Mouse (Mus musculus) limb, embryonic 11.5 days (tissue): ENCODE measurements at regions not wholly inside any gene's neighbourhood (a gene's known extent, or its start where the extent isn't known, plus 50 kb on each side); places are given as distances from the start of the nearest gene placed in this dataset.

Source experiments
- ATAC-seq: fragments of 200-750 bp; cut with Nextera tagmentation; 2 replicates; pipeline ENCODE4 v1.8.0; 2017; ENCODE audit warnings: low read depth; ENCODE audit not compliant: insufficient number of reproducible peaks, low FRiP score, low TSS enrichment
- DNase-seq: peaks from one replicate; pipeline ENCODE4 v3.0.0-alpha.2; 2015; ENCODE audit warnings: low spot score
- H3K27ac ChIP-seq: fragments of 300-500 bp; sonication (generic); replicated peaks from 2 replicates; pipeline ENCODE4 v1.5.1; 2014; ENCODE audit warnings: low read depth, mild to moderate bottlenecking, low read length
- H3K27me3 ChIP-seq: fragments of 300-500 bp; sonication (generic); 2 replicates; pipeline ENCODE4 v1.6.1; 2014; ENCODE audit warnings: mild to moderate bottlenecking, low read length, mixed read lengths; ENCODE audit not compliant: control insufficient read depth, insufficient read depth
- H3K36me3 ChIP-seq: fragments of 300-500 bp; sonication (generic); 2 replicates; pipeline ENCODE4 v1.6.1; 2014; ENCODE audit warnings: mild to moderate bottlenecking, low read length, moderate library complexity, mixed read lengths; ENCODE audit not compliant: control insufficient read depth, insufficient read depth
- H3K4me1 ChIP-seq: fragments of 300-500 bp; sonication (generic); 2 replicates; pipeline ENCODE4 v1.6.1; 2014; ENCODE audit warnings: low read length, mixed read lengths; ENCODE audit not compliant: control insufficient read depth, insufficient read depth
- H3K4me2 ChIP-seq: fragments of 300-500 bp; sonication (generic); 2 replicates; pipeline ENCODE4 v1.6.1; 2014; ENCODE audit warnings: low read depth, mild to moderate bottlenecking, moderate library complexity; ENCODE audit not compliant: severe bottlenecking
- H3K4me3 ChIP-seq: fragments of 300-500 bp; sonication (generic); 2 replicates; pipeline ENCODE4 v1.5.1; 2014; ENCODE audit warnings: low read depth, low read length
- H3K9ac ChIP-seq: fragments of 300-500 bp; sonication (generic); 2 replicates; pipeline ENCODE4 v1.6.1; 2014; ENCODE audit warnings: mild to moderate bottlenecking, low read length
- H3K9me3 ChIP-seq: fragments of 300-500 bp; sonication (generic); 2 replicates; pipeline ENCODE4 v1.6.1; 2016; ENCODE audit warnings: low read length; ENCODE audit not compliant: control insufficient read depth
- WGBS: fragments of 180-500 bp; shearing (Covaris S2); extraction: QIAGEN DNeasy Blood & Tissue Kit; methylation state at CpG from one replicate; pipeline ENCODE4 v1.1.7; 2014; 5-methylcytosine and 5-hydroxymethylcytosine counted together

DNA sequence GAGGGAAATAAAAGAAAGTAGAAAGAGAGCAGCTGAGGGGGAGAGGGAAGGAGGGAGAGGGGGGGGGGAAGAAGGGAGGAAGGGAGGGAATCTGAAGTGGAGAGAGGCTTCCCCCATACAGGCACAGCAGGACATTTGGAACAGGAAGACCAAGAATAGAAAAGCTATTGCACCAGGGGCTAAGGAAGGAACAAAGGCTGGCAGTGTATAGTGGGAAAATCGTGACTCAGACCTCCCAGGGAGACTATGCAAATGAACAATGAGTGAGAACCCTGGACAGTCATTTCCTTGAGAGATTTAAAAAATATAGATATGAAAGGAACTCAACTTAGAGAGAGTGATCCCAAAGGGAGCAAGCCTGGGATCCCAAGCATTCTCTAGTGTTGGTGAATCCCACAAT is 559.1 kb upstream of the Klf6 start:
- no peak overlapping the region for H3K4me2 ChIP-seq
- H3K4me1 ChIP-seq, result no peaks in the 10 kb centered on the region
- no peaks in the 10 kb centered on the region for H3K36me3 ChIP-seq
- no peak for DNase-seq
- no peaks in the 10 kb centered on the region for H3K27me3 ChIP-seq
- H3K4me3 ChIP-seq, result no peak overlapping the region
- H3K9me3 ChIP-seq, result no peaks in the 10 kb centered on the region
- no peak overlapping the region for H3K27ac ChIP-seq
- no peak for ATAC-seq
- no peak overlapping the region for H3K9ac ChIP-seq
- WGBS, result 28% methylated on average over 1 of the region's 1 CpGs

DNA sequence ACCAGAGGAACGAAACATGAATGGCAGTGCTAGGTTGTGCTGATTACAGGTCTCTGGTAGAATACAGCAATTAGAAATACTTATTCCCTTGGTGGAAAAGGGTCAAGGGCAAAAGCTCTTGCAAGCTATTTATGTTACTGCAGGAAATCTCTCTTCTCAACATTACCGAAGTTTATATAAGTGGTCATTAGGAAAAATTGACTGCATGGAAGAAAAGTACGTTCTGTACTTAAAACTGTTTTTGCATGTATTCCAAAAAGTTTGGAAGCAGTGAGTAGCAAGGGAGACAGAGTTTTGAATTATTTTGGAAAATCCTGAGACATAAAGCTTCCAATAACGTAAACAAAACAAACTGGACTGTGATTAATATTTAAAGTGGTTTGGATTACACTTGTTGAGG is 554.6 kb upstream of the Klf6 start:
- Histone ChIP-seq H3K27me3 (no peaks in the 10 kb centered on the region), H3K9ac (no peak overlapping the region), H3K4me1 (no peaks in the 10 kb centered on the region), H3K27ac (no peak overlapping the region), H3K4me3 (no peak overlapping the region), H3K36me3 (no peaks in the 10 kb centered on the region), H3K4me2 (no peak overlapping the region), H3K9me3 (no peaks in the 10 kb centered on the region)
- no peak for ATAC-seq
- no peak for DNase-seq
- 84% methylated on average over 4 of the region's 4 CpGs for WGBS

DNA sequence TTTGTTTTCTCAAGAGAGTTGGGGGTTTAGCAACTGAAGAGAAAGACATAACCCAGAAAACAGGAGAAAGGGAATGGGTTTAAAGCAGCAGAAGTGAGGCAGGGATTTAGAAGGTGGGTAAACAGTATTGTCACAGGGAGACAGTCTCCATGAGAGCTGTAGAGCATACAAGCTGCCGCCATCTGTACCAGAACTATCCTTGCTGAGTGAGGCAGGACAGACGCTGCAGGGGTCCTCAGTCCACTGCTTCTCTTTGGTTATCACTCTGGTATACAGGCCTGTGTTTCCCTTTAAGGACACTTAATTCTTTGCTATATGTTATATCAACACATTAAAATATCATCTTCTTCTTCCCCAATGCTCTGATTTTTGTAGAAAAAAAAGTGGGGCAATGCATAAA is 548.0 kb upstream of the Klf6 start:
- ATAC-seq (no peak), DNase-seq (no peak)
- WGBS, result 54% methylated on average over 2 of the region's 2 CpGs
- Histone ChIP-seq H3K4me1 (no peaks in the 10 kb centered on the region), H3K27ac (no peak overlapping the region), H3K27me3 (no peaks in the 10 kb centered on the region), H3K4me2 (no peak overlapping the region), H3K9me3 (no peaks in the 10 kb centered on the region), H3K9ac (no peak overlapping the region), H3K36me3 (no peaks in the 10 kb centered on the region), H3K4me3 (no peak overlapping the region)

DNA sequence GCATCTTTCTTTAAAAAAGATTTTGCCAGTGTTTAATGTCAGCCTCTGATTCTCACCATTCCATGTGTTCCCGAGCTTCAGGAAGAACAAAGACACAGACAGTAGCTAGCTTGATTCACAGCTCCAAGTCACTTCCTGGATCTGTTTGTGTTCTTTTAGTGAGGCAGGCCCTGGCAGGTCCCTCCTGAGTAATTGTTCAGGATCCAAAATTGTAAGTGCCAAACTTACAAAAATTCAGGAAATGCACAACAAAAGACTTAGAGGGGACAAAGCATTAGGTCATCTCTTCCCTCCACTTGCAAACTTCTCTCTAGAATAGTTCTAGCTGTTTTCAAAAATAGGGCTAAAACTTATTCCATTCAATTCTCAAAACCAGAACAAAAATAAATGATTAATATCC is 546.3 kb upstream of the Klf6 start:
- no peaks in the 10 kb centered on the region for H3K9me3 ChIP-seq
- H3K4me3 ChIP-seq, result no peak overlapping the region
- H3K4me1 ChIP-seq, result no peaks in the 10 kb centered on the region
- H3K36me3 ChIP-seq, result no peaks in the 10 kb centered on the region
- WGBS, result 54% methylated on average over 1 of the region's 1 CpGs
- no peak for DNase-seq
- no peak overlapping the region for H3K4me2 ChIP-seq
- ATAC-seq, result no peak
- no peak overlapping the region for H3K27ac ChIP-seq
- no peak overlapping the region for H3K9ac ChIP-seq
- no peaks in the 10 kb centered on the region for H3K27me3 ChIP-seq

DNA sequence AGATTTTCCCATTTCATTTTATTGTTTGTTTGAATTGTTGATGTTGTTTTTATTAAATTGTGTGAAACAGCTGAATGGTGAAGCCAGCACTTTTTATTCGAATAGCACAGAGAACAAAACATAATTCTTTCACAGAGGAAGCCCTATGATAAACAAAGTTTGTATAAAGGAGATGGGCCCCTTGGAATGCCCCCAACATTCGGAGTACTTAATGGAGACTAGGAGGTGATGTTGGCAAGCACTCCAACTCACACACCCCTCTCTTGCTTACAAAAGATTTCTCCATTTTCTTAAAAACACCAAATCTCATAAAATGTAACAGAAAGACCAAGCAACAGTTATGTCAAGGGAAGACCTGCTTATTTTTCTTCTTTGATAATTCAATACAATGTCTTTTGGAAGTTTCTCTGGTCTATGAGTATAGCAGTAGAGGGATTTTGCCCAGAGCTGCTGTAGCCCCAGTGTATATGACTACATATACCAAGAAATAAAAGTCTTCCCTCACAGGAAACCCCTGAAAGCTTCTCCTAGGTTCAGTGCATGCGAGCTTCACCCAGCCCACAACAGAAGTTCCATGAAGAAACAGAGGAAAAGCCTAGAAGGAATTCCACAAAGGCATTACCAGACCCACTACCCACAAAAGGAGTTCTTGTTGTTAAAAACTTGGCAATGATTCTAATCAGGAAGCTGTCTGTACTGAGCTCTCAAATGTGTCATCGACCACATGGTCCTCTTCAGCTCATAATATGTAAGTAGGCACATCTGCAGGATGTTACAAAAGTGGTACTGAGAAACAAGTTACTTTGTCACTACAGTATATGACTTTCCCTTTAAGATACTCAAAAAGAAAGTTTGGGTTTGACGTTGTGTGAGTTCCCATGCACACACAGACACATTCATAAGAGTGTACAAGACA is 543.1 kb upstream of the Klf6 start:
- Histone ChIP-seq H3K4me3 (no peak overlapping the region), H3K27ac (no peak overlapping the region), H3K9me3 (no peaks in the 10 kb centered on the region), H3K36me3 (no peaks in the 10 kb centered on the region), H3K9ac (no peak overlapping the region), H3K4me1 (no peaks in the 10 kb centered on the region), H3K4me2 (no peak overlapping the region), H3K27me3 (no peaks in the 10 kb centered on the region)
- DNase-seq (no peak), ATAC-seq (no peak)
- 80% methylated on average over 5 of the region's 5 CpGs for WGBS

DNA sequence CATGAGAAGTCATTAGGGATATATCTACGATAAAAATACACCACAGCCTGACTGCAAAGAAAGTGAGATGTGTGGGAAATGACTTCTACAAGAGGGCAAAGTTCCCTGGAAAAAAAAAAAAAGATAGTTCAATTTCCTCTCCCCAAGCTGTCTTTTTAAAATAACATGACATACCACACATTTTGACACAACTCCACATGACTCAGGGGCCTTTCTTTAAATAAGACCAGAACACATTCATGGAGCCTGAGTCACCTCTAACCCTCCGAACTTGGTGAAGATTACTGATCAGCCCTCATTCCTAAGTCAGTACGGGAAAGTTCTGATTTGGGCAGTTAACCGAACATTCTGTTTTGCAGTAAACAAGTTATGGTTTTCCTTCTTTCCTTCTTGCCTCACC is 515.6 kb upstream of the Klf6 start:
- Histone ChIP-seq H3K36me3 (no peaks in the 10 kb centered on the region), H3K4me1 (no peaks in the 10 kb centered on the region), H3K9ac (no peak overlapping the region), H3K27me3 (no peaks in the 10 kb centered on the region), H3K9me3 (no peaks in the 10 kb centered on the region), H3K4me3 (no peak overlapping the region), H3K4me2 (no peak overlapping the region), H3K27ac (no peak overlapping the region)
- 76% methylated on average over 4 of the region's 4 CpGs for WGBS
- ATAC-seq, result no peak
- no peak for DNase-seq

DNA sequence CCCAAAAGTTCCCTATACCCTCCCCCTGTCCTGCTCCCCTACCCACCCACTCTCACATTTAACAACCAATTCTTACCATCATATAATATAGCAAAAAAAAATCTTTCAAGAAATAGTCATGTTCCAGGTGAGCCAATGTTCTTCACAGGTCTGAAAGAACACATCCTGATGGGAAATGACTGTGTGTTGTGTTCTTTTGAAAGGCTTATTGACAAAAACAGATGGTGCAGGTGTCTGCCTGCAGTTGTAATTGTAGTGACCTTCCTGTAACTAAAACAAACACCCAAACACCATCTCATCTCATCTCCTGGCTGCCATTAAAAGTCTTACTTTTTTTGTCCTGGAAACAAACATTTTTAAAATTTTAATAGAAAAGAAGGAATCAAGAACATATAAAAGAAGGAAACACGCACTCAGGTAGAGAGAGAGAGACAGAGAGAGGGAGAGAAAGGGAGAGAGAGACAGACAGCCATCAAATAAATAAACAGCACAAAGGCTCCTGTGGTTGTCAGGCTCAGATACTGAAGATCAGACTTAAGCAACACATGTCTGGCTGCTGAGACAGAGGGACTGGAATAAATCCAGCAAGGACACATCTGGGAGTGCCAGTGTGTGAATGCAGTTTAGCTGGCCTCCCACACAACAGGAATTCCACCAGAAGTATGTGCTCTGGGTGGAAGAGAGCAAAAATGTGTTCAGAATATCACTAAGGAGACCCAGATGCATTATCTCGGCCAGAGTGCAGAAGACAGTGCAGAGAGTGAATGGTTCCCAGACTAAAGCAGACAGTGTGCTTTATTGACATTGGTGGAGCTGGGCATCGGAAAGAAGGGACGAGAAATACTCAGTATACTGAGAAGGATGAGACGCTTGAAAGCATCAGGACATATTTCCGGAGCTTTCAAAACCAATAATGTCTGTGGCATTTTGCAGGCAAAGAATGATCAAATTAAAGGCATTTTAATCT is 513.5 kb upstream of the Klf6 start:
- Histone ChIP-seq H3K27ac (no peak overlapping the region; the same call in 1 of the 2 replicates), H3K27me3 (no peaks in the 10 kb centered on the region), H3K9ac (no peak overlapping the region), H3K4me1 (no peaks in the 10 kb centered on the region), H3K36me3 (no peaks in the 10 kb centered on the region), H3K4me3 (no peak overlapping the region), H3K9me3 (no peaks in the 10 kb centered on the region), H3K4me2 (no peak overlapping the region)
- DNase-seq (no peak), ATAC-seq (no peak)
- WGBS, result 77% methylated on average over 6 of the region's 6 CpGs

DNA sequence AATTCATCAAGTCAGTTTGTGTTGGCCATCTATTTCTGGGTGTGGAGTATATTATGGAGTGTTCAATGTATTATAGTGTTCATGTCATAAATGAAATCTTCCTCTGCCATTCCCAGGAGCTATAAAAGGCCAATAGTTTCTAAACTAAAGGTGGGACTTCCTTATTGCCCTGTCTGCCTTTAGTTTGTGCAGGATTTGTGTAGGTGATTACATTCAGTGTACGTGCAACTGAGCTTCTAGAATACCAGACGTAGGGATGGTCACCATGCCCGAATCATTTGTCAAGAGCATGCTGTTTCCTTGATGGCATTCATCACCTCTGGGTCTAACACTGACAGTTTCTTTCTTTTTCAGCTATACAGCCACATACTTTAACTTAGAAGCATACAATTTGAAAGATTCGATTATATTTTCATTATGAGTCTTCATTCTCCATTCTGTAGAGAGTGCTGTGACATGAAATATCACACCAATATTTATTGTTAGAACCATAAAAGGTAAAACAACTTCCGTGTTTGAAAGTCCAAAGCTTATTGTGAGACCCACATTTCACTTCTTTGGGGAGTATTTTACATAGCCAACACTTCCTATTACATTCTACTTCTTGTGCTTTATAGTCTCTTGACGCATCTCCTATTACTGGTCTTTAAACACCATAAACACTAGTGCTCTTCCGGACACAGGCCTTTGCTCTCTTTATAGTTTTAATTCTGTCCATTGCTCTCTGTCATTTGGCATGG is 494.1 kb upstream of the Klf6 start:
- no peak for DNase-seq
- Histone ChIP-seq H3K9me3 (no peaks in the 10 kb centered on the region), H3K36me3 (no peaks in the 10 kb centered on the region), H3K27me3 (no peaks in the 10 kb centered on the region), H3K4me2 (no peak overlapping the region), H3K4me3 (no peak overlapping the region), H3K27ac (no peak overlapping the region), H3K9ac (no peak overlapping the region), H3K4me1 (no peaks in the 10 kb centered on the region)
- 82% methylated on average over 7 of the region's 7 CpGs for WGBS
- ATAC-seq, result no peak
